Mouse (Mus musculus) stomach, postnatal 0 days (tissue): ENCODE results near the gene D5Ertd579e. TPM values are rescaled to one million over a fixed set of nuclear protein-coding genes. Genes with fewer than 3 reads are reported as not detected.
A peak's percentile ranks its signal among the peaks of the same experiment; 100 is the strongest.

Source experiments
- ATAC-seq: fragments of 200-750 bp; cut with Nextera tagmentation; 2 replicates; pipeline ENCODE4 v1.8.0; 2017; ENCODE audit not compliant: low FRiP score, low TSS enrichment
- DNase-seq: peaks from one replicate; pipeline ENCODE4 v3.0.0-alpha.2; 2016; ENCODE audit warnings: low spot score
- H3K27ac ChIP-seq: fragments of 300-500 bp; sonication (generic); replicated peaks from 2 replicates; pipeline ENCODE4 v1.5.1; 2014; ENCODE audit warnings: mild to moderate bottlenecking, control low read depth
- H3K27me3 ChIP-seq: fragments of 300-500 bp; sonication (generic); 2 replicates; pipeline ENCODE4 v1.6.1; 2014; ENCODE audit warnings: low read length; ENCODE audit not compliant: control insufficient read depth, insufficient read depth
- H3K36me3 ChIP-seq: fragments of 300-500 bp; sonication (generic); 2 replicates; pipeline ENCODE4 v1.6.1; 2014; ENCODE audit warnings: low read length, mixed read lengths; ENCODE audit not compliant: control insufficient read depth, insufficient read depth
- H3K4me1 ChIP-seq: fragments of 300-500 bp; sonication (generic); replicated peaks from 2 replicates; pipeline ENCODE4 v1.6.1; 2014; ENCODE audit warnings: antibody characterized with exemption; ENCODE audit not compliant: control insufficient read depth, insufficient read depth
- H3K4me2 ChIP-seq: fragments of 300-500 bp; sonication (generic); replicated peaks from 2 replicates; pipeline ENCODE4 v1.6.1; 2014; ENCODE audit warnings: low read depth, mild to moderate bottlenecking, control low read depth, moderate library complexity
- H3K4me3 ChIP-seq: fragments of 300-500 bp; sonication (generic); 2 replicates; pipeline ENCODE4 v1.5.1; 2014; ENCODE audit warnings: low read depth, low read length, control low read depth
- H3K9ac ChIP-seq: fragments of 300-500 bp; sonication (generic); 2 replicates; pipeline ENCODE4 v1.6.1; 2014; ENCODE audit warnings: mild to moderate bottlenecking, low read length, control low read depth, mixed read lengths
- H3K9me3 ChIP-seq: fragments of 300-500 bp; sonication (generic); 2 replicates; pipeline ENCODE4 v1.6.1; 2016; ENCODE audit warnings: low read length; ENCODE audit not compliant: control insufficient read depth
- CTCF ChIP-seq: IDR thresholded peaks from 2 replicates; pipeline ENCODE4 v1.5.1; 2016; ENCODE audit warnings: antibody characterized with exemption, low read depth, mild to moderate bottlenecking, moderate library complexity
- EP300 ChIP-seq: optimal IDR thresholded peaks from 2 replicates; pipeline ENCODE3; 2016; ENCODE audit warnings: antibody characterized with exemption
- WGBS: fragments of 180-500 bp; shearing (Covaris S2); extraction: QIAGEN DNeasy Blood & Tissue Kit; methylation state at CpG from one replicate; pipeline ENCODE4 v1.1.7; 2014; 5-methylcytosine and 5-hydroxymethylcytosine counted together
- polyA plus RNA-seq: library from polyadenylated mRNA; unstranded; fragments of >200 nt; fragmentation: Nextera tagmentation; extraction: Ambion mirVana; gene quantifications from 2 replicates; pipeline ENCODE4 v1.2.1, GENCODE M21; 2015

D5Ertd579e gene
- polyA plus RNA-seq, 1 experiment from 2014 or later: 22.7 TPM

DNA sequence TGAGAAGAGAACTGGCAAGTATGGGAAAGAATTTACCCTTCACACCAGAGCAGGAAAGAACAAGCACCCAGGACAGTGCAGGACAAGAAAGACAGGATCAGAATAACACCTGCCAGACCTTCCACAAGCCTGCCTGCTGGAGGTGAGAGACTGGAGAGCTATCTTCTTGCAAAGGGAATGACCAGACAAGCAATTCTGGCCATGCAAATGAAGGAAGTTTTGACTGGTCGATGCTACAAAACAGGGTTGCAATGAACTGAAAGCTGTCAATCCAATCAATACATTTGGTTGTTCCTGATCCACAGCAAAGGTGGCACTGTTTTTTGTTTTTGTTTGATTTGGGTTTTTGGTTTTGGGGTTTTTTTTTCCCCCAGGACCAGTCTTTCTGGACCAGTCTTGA is 12.2 kb downstream of the D5Ertd579e start:
- H3K4me3 ChIP-seq: no peak overlapping the region

DNA sequence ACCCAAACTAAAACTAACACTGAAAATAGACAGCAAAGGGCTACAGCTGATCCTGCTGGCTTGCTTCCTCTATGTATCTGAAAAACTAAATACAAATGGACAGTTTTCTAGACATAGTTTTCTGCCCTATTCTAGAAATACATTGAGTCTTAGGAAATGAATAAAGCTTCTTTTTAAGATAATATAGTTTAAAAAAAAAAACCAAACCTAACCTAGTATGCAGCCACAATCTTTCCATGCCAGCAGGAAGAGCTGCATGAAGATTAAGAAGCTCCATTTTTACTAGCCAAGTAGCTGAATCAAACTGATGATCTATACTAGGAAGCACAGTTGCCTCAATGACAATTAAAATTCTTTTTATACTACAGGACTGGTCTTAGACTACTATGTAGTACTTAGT is 14.6 kb downstream of the D5Ertd579e start:
- H3K9me3 ChIP-seq: no peaks in the 10 kb centered on the region
- H3K4me3 ChIP-seq: no peak overlapping the region

More for the DNA sequence above, 12.2 kb downstream of the D5Ertd579e start:
- H3K9me3 ChIP-seq: no peaks in the 10 kb centered on the region
- WGBS: 85% methylated on average over 1 of the region's 1 CpGs
- no peak overlapping the region for H3K4me2 ChIP-seq
- no peaks in the 10 kb centered on the region for H3K36me3 ChIP-seq
- no peak for TF ChIP-seq EP300
- no peak for TF ChIP-seq CTCF
- no peak for ATAC-seq
- DNase-seq: no peak
- no peak overlapping the region for H3K9ac ChIP-seq
- H3K27me3 ChIP-seq: no peaks in the 10 kb centered on the region
- H3K4me1 ChIP-seq: no peaks in the 10 kb centered on the region
- H3K27ac ChIP-seq: no peak overlapping the region

DNA sequence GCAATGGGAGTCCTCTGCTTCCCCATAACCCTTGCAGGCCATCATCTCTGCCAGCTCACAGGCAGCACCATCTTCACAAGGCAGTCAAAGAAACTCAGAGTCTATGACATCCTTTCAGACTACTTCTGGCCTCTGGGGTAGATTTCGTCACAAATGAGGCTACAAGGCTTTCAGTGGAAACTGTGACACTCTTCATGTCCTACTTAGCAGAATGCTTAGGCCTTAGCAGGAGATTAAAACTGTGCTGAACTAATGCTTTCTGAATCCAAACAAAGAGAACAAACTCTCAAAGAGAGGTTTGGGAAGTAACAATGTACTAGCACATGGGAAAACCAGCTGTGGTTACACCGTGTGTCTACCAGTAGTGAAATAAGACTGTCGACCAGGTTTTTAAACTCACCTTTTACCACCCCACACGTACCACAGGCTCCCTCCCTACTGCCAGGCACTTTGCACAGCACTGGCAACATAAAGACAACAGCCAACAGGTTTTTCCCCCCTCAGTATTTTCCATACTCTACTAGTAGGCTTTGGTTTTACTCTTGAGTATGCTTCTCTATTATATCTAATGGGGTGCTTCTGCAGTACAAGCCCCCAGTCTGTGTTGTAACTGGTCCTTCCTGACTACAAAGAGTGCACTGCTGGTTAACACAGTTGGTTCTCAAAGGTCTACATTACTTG is 15.8 kb downstream of the D5Ertd579e start:
- DNase-seq (no peak), ATAC-seq (no peak)
- H3K27me3 ChIP-seq: no peaks in the 10 kb centered on the region
- no peaks in the 10 kb centered on the region for H3K36me3 ChIP-seq
- H3K9ac ChIP-seq: no peak overlapping the region
- H3K4me2 ChIP-seq: no peak overlapping the region
- peak overlapping the region; percentile 63 for H3K27ac ChIP-seq
- H3K4me3 ChIP-seq: no peak overlapping the region
- H3K4me1 ChIP-seq: peaks cover 4% of the 10 kb centered on the region; the same call in 1 of the 2 replicates
- WGBS: 60% methylated on average over 4 of the region's 4 CpGs
- H3K9me3 ChIP-seq: no peaks in the 10 kb centered on the region
- no peak for TF ChIP-seq EP300
- no peak for TF ChIP-seq CTCF

More for the DNA sequence above, 14.6 kb downstream of the D5Ertd579e start:
- DNase-seq (no peak), ATAC-seq (no peak)
- Histone ChIP-seq H3K27ac (no peak overlapping the region), H3K36me3 (no peaks in the 10 kb centered on the region), H3K9ac (no peak overlapping the region), H3K27me3 (no peaks in the 10 kb centered on the region), H3K4me1 (peaks cover 4% of the 10 kb centered on the region; the same call in 1 of the 2 replicates), H3K4me2 (no peak overlapping the region)
- no peak for TF ChIP-seq EP300
- no peak for TF ChIP-seq CTCF

DNA sequence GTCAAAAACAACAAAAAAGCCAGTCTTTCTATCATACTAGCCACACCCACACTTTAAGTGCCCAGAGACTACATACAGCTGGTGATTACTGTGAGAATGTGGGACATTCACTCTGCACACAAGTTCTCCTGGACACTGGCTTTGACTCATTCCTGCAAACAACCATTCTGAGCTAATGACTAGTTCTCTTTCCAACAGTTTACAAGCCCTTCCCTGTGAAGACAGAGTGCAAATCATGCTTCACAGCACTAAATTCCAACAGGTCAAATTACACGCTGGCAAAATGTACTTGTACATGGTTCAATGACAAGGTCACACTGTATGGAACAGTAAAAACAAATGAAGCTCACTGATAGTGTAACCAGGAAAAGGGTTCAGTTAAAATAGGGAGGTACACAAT is 17.0 kb downstream of the D5Ertd579e start:
- ATAC-seq (peak; percentile 81), DNase-seq (no peak)
- no peak overlapping the region for H3K4me2 ChIP-seq
- H3K4me1 ChIP-seq: peaks cover 4% of the 10 kb centered on the region; the same call in 1 of the 2 replicates
- H3K4me3 ChIP-seq: no peak overlapping the region
- H3K9ac ChIP-seq: no peak overlapping the region
- H3K9me3 ChIP-seq: no peaks in the 10 kb centered on the region
- H3K27ac ChIP-seq: 0 out of 2 replicates have a peak overlapping the region, but pooled peaks have one; percentile 24
- no peak for TF ChIP-seq EP300
- no peak for TF ChIP-seq CTCF
- no peaks in the 10 kb centered on the region for H3K27me3 ChIP-seq
- H3K36me3 ChIP-seq: no peaks in the 10 kb centered on the region
- 29% methylated on average over 1 of the region's 1 CpGs for WGBS

DNA sequence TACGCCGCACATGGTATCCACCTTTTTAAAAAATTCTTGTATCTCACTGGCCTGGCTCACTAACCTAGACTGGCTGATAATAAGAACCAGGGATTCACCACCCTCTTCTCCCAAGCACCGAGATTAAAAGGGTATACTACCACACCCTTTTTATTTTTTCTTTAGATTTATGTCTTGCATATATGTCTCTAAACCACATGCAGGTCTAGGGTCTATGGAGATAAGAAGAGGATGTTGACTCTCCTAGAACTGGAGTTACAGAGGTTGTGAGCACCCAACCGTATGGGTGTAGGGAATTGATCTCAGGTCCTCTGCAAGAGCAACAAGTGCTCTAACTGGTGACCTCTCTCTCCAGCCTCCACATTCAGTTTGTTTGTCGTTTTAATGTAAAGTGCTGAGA is 17.9 kb downstream of the D5Ertd579e start:
- Histone ChIP-seq H3K4me2 (no peak overlapping the region), H3K9me3 (no peaks in the 10 kb centered on the region), H3K27me3 (no peaks in the 10 kb centered on the region), H3K27ac (no peak overlapping the region), H3K4me3 (no peak overlapping the region), H3K36me3 (no peaks in the 10 kb centered on the region), H3K9ac (no peak overlapping the region), H3K4me1 (peaks cover 4% of the 10 kb centered on the region; the same call in 1 of the 2 replicates)
- ATAC-seq (no peak), DNase-seq (no peak)
- WGBS: 78% methylated on average over 5 of the region's 5 CpGs
- TF ChIP-seq CTCF (no peak), EP300 (no peak)

DNA sequence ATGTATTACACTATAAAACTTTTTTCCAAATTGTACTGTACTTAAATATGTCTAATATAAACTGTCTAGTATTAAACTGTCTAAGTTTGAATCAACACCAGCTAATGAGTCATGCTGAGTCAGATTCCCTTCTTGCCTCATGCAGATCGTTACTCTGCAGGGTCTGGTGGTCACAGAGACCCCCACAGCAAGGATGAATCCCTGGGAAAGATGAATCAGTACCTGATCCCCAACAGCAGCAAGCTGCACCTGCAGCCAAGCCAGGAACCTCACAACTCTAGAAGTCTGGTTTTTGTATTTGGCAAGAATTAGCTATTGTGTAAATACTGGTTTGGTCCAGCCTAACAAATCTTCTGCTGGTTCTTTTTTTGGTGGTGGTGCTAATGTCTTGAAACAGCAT is 20.4 kb downstream of the D5Ertd579e start:
- Histone ChIP-seq H3K36me3 (peaks cover 2% of the 10 kb centered on the region; the same call in 1 of the 2 replicates), H3K4me1 (peaks cover 4% of the 10 kb centered on the region; the same call in 1 of the 2 replicates), H3K9me3 (no peaks in the 10 kb centered on the region), H3K27me3 (no peaks in the 10 kb centered on the region), H3K4me3 (no peak overlapping the region), H3K9ac (no peak overlapping the region), H3K4me2 (no peak overlapping the region), H3K27ac (peak overlapping the region; percentile 13; the same call in 1 of the 2 replicates)
- 3% methylated on average over 1 of the region's 1 CpGs for WGBS
- no peak for DNase-seq
- TF ChIP-seq EP300: no peak
- no peak for TF ChIP-seq CTCF
- ATAC-seq: no peak; the same call in 1 of the 2 replicates
